Mouse (Mus musculus): ENCODE measurements around the gene Slc17a9.

Gene Slc17a9

GRCm38 (mm10) chr2:180724585-180725413 is at the start of gene Slc17a9:
Gene Slc17a9 (plus strand): TSS chr2:180725263.
- DNase-seq: peak; percentile 72

GRCm38 (mm10) chr2:180676706-180677105 is 48.4 kb upstream of the Slc17a9 start:
- no peak for DNase-seq

- DNase-seq: peak; percentile 82
Observed at GRCm38 (mm10) chr2:180678609-180679140, 46.4 kb upstream of the Slc17a9 start.

DNA sequence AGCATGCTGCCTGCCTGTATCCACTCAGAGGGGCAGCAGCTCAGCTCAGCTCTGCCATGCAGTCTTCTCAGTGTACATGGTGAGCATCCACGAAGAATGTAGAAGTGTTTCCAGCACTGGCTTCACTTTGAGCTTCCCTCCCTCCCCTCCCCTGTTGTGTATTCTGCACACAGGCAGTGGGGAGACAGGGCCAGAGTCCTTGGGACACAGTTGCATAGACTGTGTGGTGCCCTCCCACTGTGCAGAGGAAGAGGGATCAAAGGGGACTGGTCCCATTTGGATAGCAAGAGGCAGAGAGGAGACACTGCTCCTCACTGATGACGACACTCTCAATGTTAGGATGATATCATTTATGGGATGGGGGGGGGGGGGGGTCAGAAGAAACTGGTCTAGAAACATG is 43.8 kb upstream of the Slc17a9 start:
- no peak for DNase-seq

- DNase-seq: no peak
Observed at GRCm38 (mm10) chr2:180683524-180683923, 41.5 kb upstream of the Slc17a9 start.

DNA sequence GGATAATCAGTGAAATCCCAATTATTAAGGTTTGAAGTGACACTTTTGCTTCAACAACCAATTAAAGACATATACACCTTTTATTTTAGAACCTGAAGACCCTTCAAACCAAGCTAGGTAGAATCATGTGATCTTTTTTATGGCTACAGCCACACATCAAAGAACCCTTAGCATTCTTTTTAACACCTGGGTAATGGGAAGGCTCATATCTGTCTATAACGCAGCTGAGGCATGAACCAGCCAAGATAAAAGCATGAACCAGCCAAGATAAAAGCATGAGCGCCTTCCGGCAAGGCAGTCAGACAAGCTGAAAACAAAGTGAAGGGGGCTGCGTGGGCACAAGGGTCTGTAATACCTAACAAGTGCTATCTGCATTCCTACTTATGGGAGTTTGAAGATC is 41.0 kb upstream of the Slc17a9 start:
- DNase-seq: no peak

DNA sequence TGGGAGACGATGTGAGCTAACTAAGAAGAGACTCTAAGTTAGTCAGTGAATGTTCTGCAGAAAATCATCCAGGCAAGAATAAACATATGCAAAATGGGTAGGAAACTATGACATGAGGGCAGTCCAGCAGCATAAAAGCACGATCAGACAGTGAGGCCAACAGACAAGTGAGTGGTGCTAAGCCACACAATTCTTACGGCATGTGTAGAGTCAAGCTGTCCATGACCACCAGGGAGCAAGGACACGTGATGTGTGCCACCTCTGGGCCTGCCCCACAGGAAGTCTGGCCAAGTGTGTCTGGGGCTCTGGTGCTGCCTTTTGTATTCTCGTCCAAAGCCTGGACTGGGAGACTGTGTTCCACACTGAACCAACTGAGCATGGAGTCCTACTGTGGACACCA is 35.2 kb upstream of the Slc17a9 start:
- DNase-seq: no peak

- DNase-seq: no peak
Observed at GRCm38 (mm10) chr2:180692630-180693029, 32.4 kb upstream of the Slc17a9 start.

DNA sequence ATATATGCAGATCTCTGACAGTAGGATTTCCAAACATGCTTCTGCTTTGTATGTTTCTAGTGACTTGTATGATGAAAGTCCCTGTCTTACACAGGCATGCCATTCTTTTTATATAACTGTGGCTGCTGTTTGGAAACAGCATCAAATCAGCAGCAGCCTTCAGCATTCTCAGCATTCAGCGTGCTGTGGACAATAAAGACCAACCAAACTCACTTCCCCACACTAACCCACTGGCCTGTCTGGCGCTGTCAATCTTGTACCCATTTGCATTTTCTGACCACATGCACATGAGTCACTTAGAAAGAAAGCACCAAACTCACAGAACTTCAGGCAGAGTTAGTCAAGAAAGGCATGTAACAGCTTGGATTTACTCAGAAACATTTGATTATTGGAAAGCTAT is 29.9 kb upstream of the Slc17a9 start:
- DNase-seq: no peak

DNA sequence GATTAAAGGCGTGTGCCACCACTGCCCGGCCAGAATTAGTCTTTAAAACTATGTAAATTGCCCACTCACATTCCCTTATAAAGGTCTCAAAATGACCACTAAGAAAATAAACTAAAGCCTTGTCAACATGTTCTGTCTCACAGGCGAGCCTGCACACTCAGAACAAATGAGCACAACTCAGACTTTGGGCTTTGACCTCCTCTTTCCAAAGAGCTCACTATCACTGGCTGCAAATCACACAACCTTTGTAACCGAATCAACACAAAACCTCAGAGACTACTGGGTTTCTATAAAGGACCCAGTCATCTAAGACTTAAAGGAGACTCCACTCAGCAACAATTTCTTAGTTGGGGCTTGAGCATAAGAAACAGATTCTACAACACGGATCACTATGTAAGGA is 24.6 kb upstream of the Slc17a9 start:
- DNase-seq: no peak

DNA sequence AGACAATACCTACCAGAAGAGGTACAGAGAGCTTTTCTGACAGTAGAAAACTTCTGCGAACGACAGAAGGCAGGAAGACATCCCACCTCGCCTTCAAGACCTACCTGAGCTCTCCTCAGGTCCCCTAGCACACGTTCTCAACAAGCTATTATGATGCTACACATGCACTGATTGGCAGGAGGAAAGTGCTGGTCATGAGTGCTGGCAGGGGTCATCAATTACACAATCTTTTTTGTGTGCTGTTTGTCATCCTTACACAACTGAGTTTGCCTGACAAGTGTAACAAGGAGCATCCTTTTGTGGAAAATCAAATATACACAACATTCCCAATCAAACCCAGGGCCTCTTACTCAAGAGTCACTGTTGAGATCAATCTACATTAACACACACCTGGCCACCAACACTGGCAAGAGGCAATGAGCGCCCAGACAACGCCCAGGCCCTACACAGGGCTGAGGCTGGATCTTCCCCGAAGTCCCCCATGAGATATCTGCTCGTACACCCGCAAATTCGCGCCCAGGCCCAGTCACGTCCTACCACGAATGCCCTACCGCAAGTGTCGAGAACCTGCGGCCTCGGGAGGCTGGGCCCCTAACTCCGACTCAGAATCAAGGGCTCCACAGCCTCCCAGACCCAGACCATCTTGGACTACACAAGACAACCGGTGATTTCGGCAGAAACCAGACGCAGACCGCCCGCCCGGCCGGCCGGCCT is 23.9 kb upstream of the Slc17a9 start:
- no peak for DNase-seq

DNA sequence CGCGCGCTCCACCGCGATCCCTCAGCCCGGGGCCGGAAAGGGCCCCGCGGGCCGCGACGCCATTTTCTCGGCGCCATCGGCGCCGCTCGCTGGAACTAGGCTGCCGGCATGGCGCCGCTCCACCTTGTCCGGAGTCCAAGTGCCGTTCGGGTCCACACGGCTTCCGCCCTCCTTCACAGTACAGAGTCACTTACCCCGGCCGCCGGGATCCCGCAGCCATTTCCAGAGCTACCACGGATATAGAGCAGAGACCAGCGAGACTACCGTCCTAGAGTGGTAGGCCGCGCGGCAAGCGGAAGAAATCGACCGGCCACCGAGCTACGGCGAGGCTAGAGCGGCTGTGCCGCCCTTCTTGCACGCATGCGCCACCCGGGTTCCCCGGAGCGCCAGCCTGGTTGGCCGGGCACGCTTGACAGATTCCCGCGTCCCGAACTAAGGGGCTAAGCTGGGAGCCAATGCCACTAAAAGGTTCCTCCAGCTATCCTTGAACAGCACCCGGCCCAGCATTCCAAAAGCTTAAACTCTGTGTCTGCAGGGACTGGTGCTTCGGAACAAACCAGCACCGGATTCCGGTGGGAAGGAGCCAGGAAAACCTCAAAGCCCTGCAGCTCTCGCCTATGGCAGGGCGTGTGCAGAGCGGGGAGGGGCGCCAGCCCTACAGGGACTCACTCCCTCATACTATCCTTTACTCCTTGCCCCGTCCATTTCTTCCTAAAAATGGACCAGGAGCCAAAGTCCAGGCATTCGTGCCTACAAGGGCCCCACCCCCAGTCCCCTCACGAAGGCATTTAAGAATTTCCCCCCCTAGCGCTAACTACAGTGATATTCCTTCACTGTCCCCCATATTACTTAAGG is 23.1 kb upstream of the Slc17a9 start:
- DNase-seq: peak; percentile 91

DNA sequence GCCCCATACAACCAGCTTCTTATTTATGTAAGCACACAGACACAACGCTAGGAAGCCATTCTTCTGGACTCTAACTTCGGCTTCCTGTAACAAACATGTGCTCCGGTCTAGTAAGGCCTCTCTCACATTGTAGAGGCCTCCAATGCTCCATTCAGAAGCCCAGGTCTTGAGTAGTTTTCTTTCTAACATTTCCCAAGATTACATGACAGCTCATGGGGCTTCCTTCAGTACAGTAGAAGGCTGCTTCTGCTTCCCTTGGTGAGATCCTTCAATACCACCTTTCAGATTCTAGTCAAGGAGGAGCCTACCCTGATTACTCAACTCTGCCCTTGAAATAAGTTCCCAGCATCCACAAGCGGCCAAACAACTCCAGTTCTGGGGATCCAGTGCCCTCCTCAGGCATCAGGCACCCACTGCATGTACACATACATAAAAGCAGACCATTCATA is 22.3 kb upstream of the Slc17a9 start:
- no peak for DNase-seq

GRCm38 (mm10) chr2:180703175-180703574 is 21.9 kb upstream of the Slc17a9 start:
- DNase-seq: no peak

DNA sequence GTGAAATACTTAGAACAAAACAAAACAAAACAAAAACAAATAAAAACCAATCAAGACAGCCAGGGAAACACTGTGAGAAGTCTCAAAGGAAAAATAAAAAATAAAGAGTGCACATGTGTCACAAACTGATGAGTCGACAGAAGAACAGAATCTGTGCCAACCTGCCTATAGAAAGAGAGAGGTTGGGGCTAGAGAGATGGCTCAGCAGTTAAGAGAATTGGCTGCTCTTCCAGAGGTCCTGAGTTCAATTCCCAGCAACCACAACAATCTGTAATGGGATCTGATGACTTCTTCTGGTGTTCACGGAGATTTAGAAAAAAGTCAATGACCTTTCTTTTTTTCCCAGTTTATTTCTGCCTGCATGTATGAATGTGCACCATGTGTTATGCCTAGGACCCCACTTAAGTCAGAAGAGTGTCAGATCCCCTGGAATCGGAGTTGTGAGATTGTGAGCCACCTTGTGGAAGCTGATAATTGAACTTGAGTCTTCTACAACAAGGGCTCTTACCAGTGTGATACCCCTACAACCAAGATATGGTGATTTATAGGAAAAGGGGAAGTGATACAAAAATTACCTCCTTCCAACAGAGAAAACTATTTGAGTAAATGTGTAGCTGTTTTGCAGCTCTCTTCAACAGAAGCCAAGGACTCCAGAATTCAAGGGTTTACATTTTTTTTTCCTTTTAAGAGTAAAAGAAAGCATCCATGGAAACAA is 21.3 kb upstream of the Slc17a9 start:
- no peak for DNase-seq

DNA sequence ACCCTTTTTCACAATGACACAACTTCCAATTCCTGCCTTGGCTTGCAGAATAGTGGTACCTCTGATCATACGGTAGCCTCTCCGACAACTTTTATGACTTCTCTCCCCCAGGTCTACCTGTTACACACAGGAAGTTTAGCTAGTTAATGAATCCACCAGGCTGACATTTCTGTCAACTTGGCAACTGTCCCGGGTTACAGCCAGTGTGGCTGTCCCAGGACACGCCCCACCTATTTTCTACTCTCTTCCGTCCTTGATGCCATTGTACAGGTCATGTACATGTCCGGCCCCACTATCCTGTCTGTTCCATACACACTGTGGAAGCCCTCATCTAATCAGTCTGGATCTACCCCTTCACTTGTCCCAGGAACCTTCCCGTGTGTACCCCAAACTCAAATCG is 20.5 kb upstream of the Slc17a9 start:
- peak; percentile 72 for DNase-seq

GRCm38 (mm10) chr2:180705066-180705465 is 20.0 kb upstream of the Slc17a9 start:
- DNase-seq: no peak

- DNase-seq: no peak
Observed at GRCm38 (mm10) chr2:180705975-180706374, 19.1 kb upstream of the Slc17a9 start.

- no peak for DNase-seq
Observed at GRCm38 (mm10) chr2:180709023-180709922, 15.8 kb upstream of the Slc17a9 start.

DNA sequence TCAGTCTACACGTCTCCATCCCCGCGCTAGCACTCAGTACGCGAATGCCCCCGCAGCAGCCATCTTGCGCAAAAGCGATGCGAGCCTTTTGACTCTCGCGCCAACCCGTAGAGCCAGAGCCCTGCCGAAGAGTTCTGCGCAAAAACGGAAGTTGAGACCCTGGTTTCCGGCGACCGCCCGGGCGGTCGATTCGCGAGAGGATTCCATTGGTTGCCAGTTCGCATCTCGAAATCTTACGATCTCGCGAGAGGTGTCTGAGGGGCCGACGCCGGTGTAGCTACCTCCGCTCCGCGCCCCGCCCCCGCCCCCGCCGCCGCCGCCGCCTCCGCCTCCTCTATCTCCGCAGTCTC is 15.2 kb upstream of the Slc17a9 start, which contains the start of the genes Dido1 and Gid8:
Gene Dido1, minus strand, starts transcription at position 77 of the 350 bp plus-strand sequence.
Gene Gid8, plus strand, starts transcription at position 195 of the 350 bp plus-strand sequence.
- peak; percentile 94 for DNase-seq
